Mouse (Mus musculus) bone marrow macrophage, adult 2 months (primary cell): ENCODE results near the gene Naglu. TPM values are rescaled to one million over a fixed set of nuclear protein-coding genes. Genes with fewer than 3 reads are reported as not detected.

Experiments
- H3K27ac ChIP-seq: 2 replicates; pipeline ENCODE4 v1.5.1; 2012; ENCODE audit warnings: low read depth, low read length; ENCODE audit not compliant: insufficient read depth
- H3K4me1 ChIP-seq: 2 replicates; pipeline ENCODE4 v1.6.1; 2012; ENCODE audit warnings: low read length; ENCODE audit not compliant: control insufficient read depth, insufficient read depth
- H3K4me3 ChIP-seq: 2 replicates; pipeline ENCODE4 v1.5.1; 2012; ENCODE audit warnings: mild to moderate bottlenecking, low read length, moderate library complexity; ENCODE audit not compliant: insufficient read depth
- CTCF ChIP-seq: IDR thresholded peaks from 2 replicates; pipeline ENCODE4 v1.5.1; 2012; ENCODE audit warnings: low read depth, mild to moderate bottlenecking, low read length, moderate library complexity
- POLR2A ChIP-seq: IDR thresholded peaks from 2 replicates; pipeline ENCODE4 v1.6.1; 2012; ENCODE audit warnings: mild to moderate bottlenecking, low read depth, low read length, borderline replicate concordance
- polyA plus RNA-seq: library from polyadenylated mRNA; stranded (reverse); fragments of >200 nt; gene quantifications from 2 replicates; pipeline ENCODE4 v1.2.4, GENCODE M21; 2012; ENCODE audit not compliant: missing spikeins, insufficient read depth, insufficient read length

The Naglu gene
- polyA plus RNA-seq, 1 experiment = 64.3 TPM

- Histone ChIP-seq H3K4me3 (peak overlapping the region; percentile 96), H3K4me1 (peaks cover 6% of the 10 kb centered on the region; the same call in 1 of the 2 replicates), H3K27ac (no peak overlapping the region)
- no peak for TF ChIP-seq POLR2A
Observed at GRCm38 (mm10) chr11:101094930-101095313, 25.1 kb downstream of the Naglu start.

GRCm38 (mm10) chr11:101095314-101096024 is 25.7 kb downstream of the Naglu start, which contains the start of gene Psmc3ip:
TSS of gene Psmc3ip (minus strand) at chr11:101095436.
- H3K4me3 ChIP-seq = peak within 1 kb of the TSS; percentile 96

GRCm38 (mm10) chr11:101098231-101098630 is 28.4 kb downstream of the Naglu start:
- H3K27ac ChIP-seq = no peak overlapping the region
- H3K4me3 ChIP-seq = no peak overlapping the region
- peaks cover 6% of the 10 kb centered on the region; the same call in 1 of the 2 replicates for H3K4me1 ChIP-seq
- TF ChIP-seq POLR2A (no peak), CTCF (no peak)

More at GRCm38 (mm10) chr11:101095314-101096024, 25.7 kb downstream of the Naglu start, which contains the start of gene Psmc3ip:
- Histone ChIP-seq H3K27ac (peak within 1 kb of the TSS; percentile 93), H3K4me1 (peaks cover 6% of the 10 kb centered on the region; the same call in 1 of the 2 replicates)
- TF ChIP-seq CTCF (peak; percentile 94), POLR2A (no peak)

GRCm38 (mm10) chr11:101103011-101103410 is 33.2 kb downstream of the Naglu start:
- H3K4me1 ChIP-seq = no peaks in the 10 kb centered on the region
- no peak overlapping the region for H3K27ac ChIP-seq
- H3K4me3 ChIP-seq = no peak overlapping the region
- TF ChIP-seq CTCF (no peak), POLR2A (no peak)

- TF ChIP-seq POLR2A (no peak), CTCF (no peak)
- H3K4me1 ChIP-seq = peaks cover 17% of the 10 kb centered on the region
Observed at GRCm38 (mm10) chr11:101109351-101109750, 39.5 kb downstream of the Naglu start.

GRCm38 (mm10) chr11:101110708-101111107 is 40.9 kb downstream of the Naglu start:
- no peak overlapping the region for H3K27ac ChIP-seq
- H3K4me1 ChIP-seq = peaks cover 25% of the 10 kb centered on the region
- no peak overlapping the region for H3K4me3 ChIP-seq
- TF ChIP-seq POLR2A (no peak), CTCF (no peak)

More at GRCm38 (mm10) chr11:101109351-101109750, 39.5 kb downstream of the Naglu start:
- H3K4me3 ChIP-seq = no peak overlapping the region
- H3K27ac ChIP-seq = no peak overlapping the region

GRCm38 (mm10) chr11:101111178-101111577 is 41.4 kb downstream of the Naglu start:
- Histone ChIP-seq H3K4me1 (peaks cover 29% of the 10 kb centered on the region), H3K27ac (no peak overlapping the region), H3K4me3 (no peak overlapping the region)
- no peak for TF ChIP-seq POLR2A
- no peak for TF ChIP-seq CTCF

GRCm38 (mm10) chr11:101112186-101112585 is 42.4 kb downstream of the Naglu start:
- TF ChIP-seq POLR2A = no peak
- no peak for TF ChIP-seq CTCF
- Histone ChIP-seq H3K27ac (no peak overlapping the region), H3K4me1 (peaks cover 38% of the 10 kb centered on the region), H3K4me3 (no peak overlapping the region)

- no peak for TF ChIP-seq POLR2A
- TF ChIP-seq CTCF = no peak
- Histone ChIP-seq H3K27ac (peak overlapping the region; percentile 94), H3K4me3 (no peak overlapping the region), H3K4me1 (peaks cover 46% of the 10 kb centered on the region)
Observed at GRCm38 (mm10) chr11:101115564-101115963, 45.8 kb downstream of the Naglu start.

- H3K4me3 ChIP-seq = peak overlapping the region; percentile 77
- H3K4me1 ChIP-seq = peaks cover 42% of the 10 kb centered on the region
- TF ChIP-seq CTCF = no peak
- TF ChIP-seq POLR2A = no peak
- no peak overlapping the region for H3K27ac ChIP-seq
Observed at GRCm38 (mm10) chr11:101118105-101118504, 48.3 kb downstream of the Naglu start.
